Mouse (Mus musculus): ENCODE data around the gene 9030612E09Rik. TPM values are rescaled to one million over a fixed set of nuclear protein-coding genes. Genes with fewer than 3 reads are reported as not detected.

9030612E09Rik gene
- total and polyA plus RNA-seq, 3 experiments: 0.15 TPM; not detected in 2

GRCm38 (mm10) chr10:43166817-43167216, 7.7 kb upstream of the 9030612E09Rik start:
- no peak overlapping the region for H3K4me3 ChIP-seq (replicated peaks in 1 of 3; ENCODE audit: low read depth in 2 of 3, low read length in 2 of 3, poor library complexity in 1 of 3)
- no peaks in the 10 kb centered on the region for H3K36me3 ChIP-seq (replicated peaks in 1 of 2; ENCODE audit: control insufficient read depth in 1 of 2, insufficient read depth in 1 of 2, low read length in 1 of 2)
- no peaks in the 10 kb centered on the region for H3K4me1 ChIP-seq (ENCODE audit: control insufficient read depth in 1 of 2, insufficient read depth in 2 of 2)
- no peak overlapping the region for H3K27ac ChIP-seq (ENCODE audit: insufficient read depth, low read depth)
- H3K9ac ChIP-seq (ENCODE audit: insufficient read depth, low read depth): no peak overlapping the region
- peaks cover 6% of the 10 kb centered on the region for H3K9me3 ChIP-seq (replicated peaks; ENCODE audit: low read length)
- no peak overlapping the region for H3K4me2 ChIP-seq (ENCODE audit: insufficient read depth, low read depth, poor library complexity, severe bottlenecking)
- dilution Hi-C loops (cut with MboI; ENCODE audit: extremely low pct_ligation_motif_present, extremely low pct_unique_long_range_greater_than_20kb, low sequenced_read_pairs) (no loop called here), in situ Hi-C loops (cut with MboI; ENCODE audit: low pct_ligation_motif_present, low pct_unique_long_range_greater_than_20kb, low sequenced_read_pairs) (no loop called here)
- H3K79me2 ChIP-seq (replicated peaks; ENCODE audit: control insufficient read depth, extremely low read depth, insufficient read depth, poor library complexity, severe bottlenecking): no peaks in the 10 kb centered on the region
- no peak for DNase-seq (ENCODE audit: extremely low read depth)
- TF ChIP-seq JUND (conservative IDR thresholded peaks at IDR 0.05; ENCODE audit: low read depth, low read length) (no peak), POLR2AphosphoS2 (IDR thresholded peaks at IDR 0.05; ENCODE audit: low read depth, low read length) (no peak)
- H3K27me3 ChIP-seq (replicated peaks): no peaks in the 10 kb centered on the region

- Histone ChIP-seq H3K9ac (ENCODE audit: insufficient read depth, low read depth) (no peak overlapping the region), H3K9me3 (replicated peaks; ENCODE audit: low read length) (peaks cover 5% of the 10 kb centered on the region), H3K36me3 (replicated peaks in 1 of 2; ENCODE audit: control insufficient read depth in 1 of 2, insufficient read depth in 1 of 2, low read length in 1 of 2) (no peaks in the 10 kb centered on the region), H3K4me1 (ENCODE audit: control insufficient read depth in 1 of 2, insufficient read depth in 2 of 2) (no peaks in the 10 kb centered on the region), H3K4me2 (ENCODE audit: insufficient read depth, low read depth, poor library complexity, severe bottlenecking) (no peak overlapping the region), H3K79me2 (replicated peaks; ENCODE audit: control insufficient read depth, extremely low read depth, insufficient read depth, poor library complexity, severe bottlenecking) (no peaks in the 10 kb centered on the region), H3K27ac (ENCODE audit: insufficient read depth, low read depth) (no peak overlapping the region), H3K27me3 (replicated peaks) (no peaks in the 10 kb centered on the region), H3K4me3 (replicated peaks in 1 of 3; ENCODE audit: low read depth in 2 of 3, low read length in 2 of 3, poor library complexity in 1 of 3) (no peak overlapping the region)
- in situ Hi-C loops (cut with MboI; ENCODE audit: low pct_ligation_motif_present, low pct_unique_long_range_greater_than_20kb, low sequenced_read_pairs): no loop called here
- DNase-seq (ENCODE audit: extremely low read depth): no peak
- dilution Hi-C loops (cut with MboI; ENCODE audit: extremely low pct_ligation_motif_present, extremely low pct_unique_long_range_greater_than_20kb, low sequenced_read_pairs): no loop called here
- TF ChIP-seq RCOR1 (conservative IDR thresholded peaks at IDR 0.05; ENCODE audit: low read depth, low read length): no peak
- TF ChIP-seq USF2 (conservative IDR thresholded peaks at IDR 0.05; ENCODE audit: low read depth, low read length): no peak
- TF ChIP-seq ELF1 (IDR thresholded peaks at IDR 0.05; ENCODE audit: low read depth, low read length): no peak
- TF ChIP-seq ZNF384 (IDR thresholded peaks at IDR 0.05; ENCODE audit: low read depth, low read length): no peak
- no peak for TF ChIP-seq CTCF (conservative IDR thresholded peaks at IDR 0.05 in 1 of 2, IDR thresholded peaks at IDR 0.05 in 1 of 2; ENCODE audit: low read depth in 2 of 2, low read length in 2 of 2)
- no peak for TF ChIP-seq TCF12 (IDR thresholded peaks at IDR 0.05; ENCODE audit: low read depth, low read length)
- TF ChIP-seq USF1 (IDR thresholded peaks at IDR 0.05; ENCODE audit: low read depth, low read length): no peak
- TF ChIP-seq MEF2A (IDR thresholded peaks at IDR 0.05; ENCODE audit: borderline replicate concordance, low read depth, low read length): no peak
- no peak for TF ChIP-seq JUN (IDR thresholded peaks at IDR 0.05; ENCODE audit: insufficient read depth, low read depth, low read length)
- no peak for TF ChIP-seq IRF4 (IDR thresholded peaks at IDR 0.05; ENCODE audit: low read depth, low read length)
- no peak for TF ChIP-seq PAX5 (IDR thresholded peaks at IDR 0.05; ENCODE audit: low read length)
- no peak for TF ChIP-seq MYC (IDR thresholded peaks at IDR 0.05; ENCODE audit: low read depth, low read length)
- no peak for TF ChIP-seq MAFK (IDR thresholded peaks at IDR 0.05; ENCODE audit: insufficient replicate concordance, low read length)
- no peak for TF ChIP-seq RAD21 (IDR thresholded peaks at IDR 0.05; ENCODE audit: low read depth, low read length)
- no peak for TF ChIP-seq ZKSCAN1 (IDR thresholded peaks at IDR 0.05; ENCODE audit: borderline replicate concordance, low read depth, low read length)
- no peak for TF ChIP-seq KAT2A (IDR thresholded peaks at IDR 0.05; ENCODE audit: insufficient replicate concordance, low read length)
- no peak for TF ChIP-seq BHLHE40 (IDR thresholded peaks at IDR 0.05; ENCODE audit: low read depth, low read length)
Observed at GRCm38 (mm10) chr10:43168847-43169246, 5.7 kb upstream of the 9030612E09Rik start.
